Mouse (Mus musculus) brain, embryonic 14.5 days (tissue): ENCODE data around the gene Prss8. TPM values are rescaled to one million over a fixed set of nuclear protein-coding genes. Genes with fewer than 3 reads are reported as not detected.

Source experiments
- DNase-seq: peaks from one replicate; pipeline ENCODE4 v3.0.0-alpha.2; 2011; ENCODE audit warnings: low read depth
- CTCF ChIP-seq: fragments of 200-500 bp; IDR thresholded peaks from 2 replicates; pipeline ENCODE4 v1.5.1; 2012; ENCODE audit warnings: inconsistent platforms, mild to moderate bottlenecking, moderate library complexity, borderline replicate concordance; ENCODE audit not compliant: insufficient read depth, insufficient read length; ENCODE audit errors: extremely low read depth
- POLR2A ChIP-seq: fragments of 200-500 bp; IDR thresholded peaks from 2 replicates; pipeline ENCODE4 v1.6.1; 2012; ENCODE audit warnings: mild to moderate bottlenecking, inconsistent platforms, borderline replicate concordance; ENCODE audit not compliant: poor library complexity, insufficient read depth, insufficient read length, severe bottlenecking; ENCODE audit errors: extremely low read depth
- polyA plus RNA-seq: library from polyadenylated mRNA; depleted of rRNA; stranded (reverse); fragments of >200 nt; gene quantifications from 2 replicates; pipeline ENCODE4 v1.2.3, GENCODE M21; 2012; rRNA removed

Gene Prss8
- polyA plus RNA-seq, 1 experiment = 0.51 TPM

DNA sequence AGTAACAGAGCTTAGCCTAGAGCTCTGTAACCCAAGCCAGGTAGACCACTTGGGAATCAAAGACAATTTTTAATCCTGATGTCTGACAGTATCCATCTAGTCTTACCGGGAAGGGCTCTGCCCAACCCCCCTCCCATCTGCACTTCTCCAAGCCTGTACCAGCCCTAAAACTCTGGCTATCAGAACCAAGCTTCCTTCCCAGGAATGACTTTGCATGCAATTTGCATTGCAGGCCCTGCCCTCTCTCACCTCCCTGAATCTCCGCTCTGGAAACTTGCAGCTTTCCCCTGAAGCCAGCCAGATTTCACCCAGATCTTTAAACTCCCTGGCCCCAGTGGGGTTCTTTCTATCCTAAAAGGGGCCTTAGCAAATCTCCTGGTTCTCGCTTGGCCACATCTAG, 42.1 kb downstream of the Prss8 start:
- DNase-seq = no peak
- TF ChIP-seq CTCF (no peak), POLR2A (no peak)

DNA sequence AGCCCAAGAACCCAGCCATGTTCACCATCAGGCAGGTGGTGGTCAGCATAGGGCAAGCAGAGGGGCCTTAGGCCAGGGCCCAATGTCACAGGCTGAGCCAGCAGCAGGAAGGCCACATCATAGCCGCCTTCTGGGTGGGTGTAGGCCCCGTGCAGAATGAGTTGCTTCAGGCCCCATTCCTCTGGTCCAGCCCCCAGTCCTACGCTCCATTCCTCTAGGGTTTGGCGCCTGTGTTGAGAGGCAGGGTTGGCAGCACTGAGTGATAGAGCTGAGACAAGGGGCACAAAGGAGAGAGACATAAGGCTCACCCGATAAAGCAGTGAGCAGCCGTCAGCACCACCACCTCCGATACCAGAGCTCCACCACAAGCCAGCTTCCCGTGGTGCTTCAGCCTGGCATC, 42.7 kb downstream of the Prss8 start:
- no peak for TF ChIP-seq CTCF
- no peak for TF ChIP-seq POLR2A
- DNase-seq = no peak

DNA sequence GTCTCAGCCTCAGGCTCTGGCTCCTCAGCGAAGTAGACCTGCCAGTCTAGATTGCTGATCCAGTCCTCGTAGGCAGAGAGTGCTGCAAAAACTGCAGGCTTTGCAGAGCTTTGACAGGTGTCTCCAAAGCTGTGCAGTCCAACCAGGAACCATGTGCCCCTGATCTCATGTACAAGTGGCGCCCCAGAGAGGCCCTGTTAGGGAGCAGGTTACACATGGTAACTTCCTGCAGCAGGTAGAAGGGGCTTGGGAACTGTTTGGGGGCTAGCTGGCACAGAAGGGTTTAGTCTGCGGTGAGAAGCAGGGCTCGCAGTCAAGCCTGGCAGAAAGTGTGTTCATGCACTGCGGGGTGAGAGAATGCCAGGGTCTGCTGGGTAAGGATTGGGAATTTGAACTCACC, 43.4 kb downstream of the Prss8 start:
- no peak for DNase-seq
- TF ChIP-seq POLR2A = no peak
- TF ChIP-seq CTCF = no peak

DNA sequence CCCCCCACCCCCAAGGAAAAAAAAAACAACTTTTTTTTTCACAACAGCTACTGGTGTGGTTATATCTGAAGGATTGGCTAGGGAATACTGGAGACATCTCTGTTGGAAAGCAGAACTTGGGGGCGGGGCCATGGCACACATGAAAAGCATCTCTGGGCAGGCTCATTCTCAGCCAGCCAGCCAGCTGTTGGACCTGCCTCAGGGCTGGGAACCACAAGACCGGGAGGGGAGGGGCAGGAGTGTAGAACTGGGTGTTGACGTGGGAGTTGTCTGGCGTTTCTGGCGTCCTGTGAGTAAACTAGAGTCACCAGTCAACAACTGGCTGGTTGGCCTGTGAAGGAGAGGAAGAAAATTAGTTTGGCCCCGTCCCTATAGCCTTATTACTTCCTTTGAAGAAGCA, 44.0 kb downstream of the Prss8 start:
- TF ChIP-seq POLR2A (no peak), CTCF (no peak)
- DNase-seq = no peak

DNA sequence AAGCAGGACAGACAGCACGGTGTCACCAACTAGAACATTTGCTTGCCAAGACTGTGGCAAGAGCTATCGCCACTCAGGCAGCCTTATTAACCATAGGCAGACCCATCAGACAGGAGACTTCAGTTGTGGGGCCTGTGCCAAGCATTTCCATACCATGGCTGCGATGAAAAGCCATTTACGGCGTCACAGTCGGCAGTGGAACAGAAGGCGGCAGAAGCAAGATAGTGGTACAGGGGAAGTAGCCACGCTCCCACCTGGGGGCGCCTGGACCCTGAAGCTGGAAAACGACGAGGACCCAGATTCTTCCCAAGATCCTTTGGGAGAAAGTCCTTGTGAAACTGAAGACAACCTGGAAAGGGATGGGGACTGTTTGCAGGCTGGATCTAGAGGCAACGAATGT, 49.5 kb downstream of the Prss8 start:
- no peak for TF ChIP-seq CTCF
- no peak for TF ChIP-seq POLR2A
- DNase-seq = no peak

DNA sequence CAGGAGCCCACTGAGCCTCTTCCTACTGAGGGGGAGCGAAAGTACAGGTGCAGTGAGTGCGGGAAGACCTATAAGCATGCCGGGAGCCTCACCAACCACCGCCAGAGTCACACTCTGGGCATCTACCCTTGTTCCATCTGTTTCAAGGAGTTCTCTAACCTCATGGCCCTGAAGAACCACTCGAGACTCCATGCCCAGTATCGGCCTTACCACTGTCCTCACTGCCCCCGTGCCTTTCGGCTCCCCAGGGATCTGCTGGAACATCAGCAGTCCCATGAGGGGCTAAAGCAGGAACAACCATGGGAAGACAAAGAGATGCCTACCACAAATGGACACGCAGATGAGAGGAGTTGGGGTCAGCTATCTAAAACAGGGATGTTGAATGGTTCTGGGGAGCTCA, 50.6 kb downstream of the Prss8 start:
- DNase-seq = no peak
- TF ChIP-seq POLR2A (no peak), CTCF (no peak)

DNA sequence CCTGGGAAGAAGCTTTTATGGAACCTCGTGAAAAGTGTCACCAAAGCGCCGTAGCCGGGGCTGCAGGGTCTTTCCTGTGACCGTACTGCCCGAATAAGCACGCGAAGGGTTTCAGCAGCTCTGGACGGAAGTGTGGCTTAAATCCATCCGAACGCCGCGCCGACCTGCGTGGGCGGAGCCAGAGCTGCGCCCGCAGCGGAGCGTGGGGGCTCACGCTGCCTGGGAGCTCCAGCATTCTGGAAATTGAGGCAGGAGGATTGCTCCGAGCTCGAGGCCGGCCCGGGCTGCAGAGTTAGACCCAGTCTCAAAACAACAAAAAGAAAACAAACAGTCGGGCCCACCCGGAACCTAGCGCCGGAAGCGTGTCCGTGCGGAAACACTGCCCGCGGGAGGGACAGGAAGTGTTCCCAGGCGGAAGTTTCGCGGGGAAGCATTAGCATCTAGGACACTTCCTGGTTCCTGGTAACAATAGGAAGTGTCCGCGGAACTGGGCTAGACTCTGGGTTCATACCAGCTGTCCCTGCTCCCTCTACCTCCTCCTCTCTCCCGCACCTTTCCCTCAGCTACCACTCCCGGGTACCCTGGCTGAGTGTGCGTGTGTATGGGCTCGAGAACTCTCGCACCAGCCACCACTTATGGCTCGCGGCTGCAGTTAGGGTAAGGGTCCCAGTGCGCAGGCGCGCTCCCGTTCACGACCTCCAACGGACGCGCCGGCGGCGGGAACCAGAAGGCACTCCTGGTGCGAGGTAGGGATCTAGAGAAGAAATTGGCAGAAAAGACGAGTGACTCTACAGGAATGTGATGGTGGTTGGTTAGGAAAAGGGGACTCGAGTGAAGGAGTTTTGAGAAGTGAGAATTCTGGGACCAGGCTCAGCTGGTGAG, 53.2 kb downstream of the Prss8 start, which contains the start of gene Zfp668:
Gene Zfp668 (minus strand): TSS at position 362 of the 882 bp plus-strand sequence.
- DNase-seq = peak; percentile 99
- TF ChIP-seq POLR2A (peak; percentile 75; the same call in 1 of the 2 replicates), CTCF (no peak)

DNA sequence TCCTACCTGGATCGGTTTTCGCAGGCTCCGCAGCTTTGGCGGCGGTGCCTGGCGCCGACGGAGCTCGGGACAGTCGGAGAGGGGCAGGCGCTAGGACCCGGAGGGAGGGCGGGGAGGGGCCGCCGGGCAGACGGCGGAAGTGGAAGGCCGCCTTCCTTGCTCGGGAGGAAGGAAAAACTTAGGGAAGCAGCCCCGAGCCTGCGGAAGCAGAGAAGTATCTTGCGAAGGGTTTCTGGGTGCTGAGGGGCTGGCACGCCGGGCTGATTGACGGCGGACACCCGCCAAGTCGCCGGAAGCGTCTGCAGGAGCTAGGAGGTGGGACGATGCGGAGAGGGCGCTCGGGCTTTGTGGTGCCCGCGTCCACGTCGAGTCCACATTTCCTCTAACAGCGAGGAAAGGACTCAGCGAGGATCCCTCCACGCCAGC, 53.9 kb downstream of the Prss8 start, which contains the start of gene Zfp646:
Gene Zfp646 (plus strand): TSS at position 181 of the 426 bp plus-strand sequence.
- TF ChIP-seq CTCF (no peak), POLR2A (0 out of 2 replicates have a peak, but pooled peaks have one; percentile 2)
- DNase-seq = peak; percentile 98

Other genes with a start within 250 kb of the Prss8 start
- gene Bcl7c, start 221.2 kb downstream of the Prss8 start, polyA plus RNA-seq = 51.0 and 78.6 TPM in 2 replicates
- 8.0 and 12.2 TPM in 2 replicates for gene Ctf1, start 217.4 kb downstream of the Prss8 start, polyA plus RNA-seq
- not detected in 2 replicates for gene Ctf2, start 197.9 kb downstream of the Prss8 start, polyA plus RNA-seq
- gene Fbxl19, start 185.6 kb downstream of the Prss8 start, polyA plus RNA-seq = 138 and 171 TPM in 2 replicates
- gene Orai3, start 160.3 kb downstream of the Prss8 start, polyA plus RNA-seq = 9.3 and 11.2 TPM in 2 replicates
- 8.9 and 23.2 TPM in 2 replicates for gene Setd1a, start 153.4 kb downstream of the Prss8 start, polyA plus RNA-seq
- gene Gm49388, start 144.5 kb downstream of the Prss8 start, polyA plus RNA-seq = not detected in 2 replicates
- 13.8 and 14.2 TPM in 2 replicates for gene Hsd3b7, start 129.5 kb downstream of the Prss8 start, polyA plus RNA-seq
- gene Stx4a, start 105.8 kb downstream of the Prss8 start, polyA plus RNA-seq = 35.3 and 36.0 TPM in 2 replicates
- 79.9 and 128 TPM in 2 replicates for gene Stx1b, start 105.6 kb downstream of the Prss8 start, polyA plus RNA-seq
- 22.3 and 28.1 TPM in 2 replicates for gene Zfp646, start 53.9 kb downstream of the Prss8 start, polyA plus RNA-seq
- 21.7 and 31.7 TPM in 2 replicates for gene Zfp668, start 53.3 kb downstream of the Prss8 start, polyA plus RNA-seq
- gene Prss53, start 39.1 kb downstream of the Prss8 start, polyA plus RNA-seq = 2.2 and 3.5 TPM in 2 replicates
- gene Gm21974, start 34.6 kb downstream of the Prss8 start, polyA plus RNA-seq = not detected in 2 replicates
- gene Vkorc1, start 34.5 kb downstream of the Prss8 start, polyA plus RNA-seq = 68.2 and 78.7 TPM in 2 replicates
- 59.5 and 79.8 TPM in 2 replicates for gene Bckdk, start 26.0 kb downstream of the Prss8 start, polyA plus RNA-seq
- 44.8 and 47.7 TPM in 2 replicates for gene Kat8, start 17.6 kb downstream of the Prss8 start, polyA plus RNA-seq
- 11.2 and 16.6 TPM in 2 replicates for gene Prss36, start 16.6 kb upstream of the Prss8 start, polyA plus RNA-seq
- gene Fus, start 37.4 kb upstream of the Prss8 start, polyA plus RNA-seq = 596 and 633 TPM in 2 replicates
- 6.9 and 10.1 TPM in 2 replicates for gene Pycard, start 63.8 kb upstream of the Prss8 start, polyA plus RNA-seq
- 0.92 and 1.0 TPM in 2 replicates for gene Trim72, start 73.8 kb upstream of the Prss8 start, polyA plus RNA-seq
- gene Itgam, start 132.5 kb upstream of the Prss8 start, polyA plus RNA-seq = 1.2 and 1.3 TPM in 2 replicates
- gene Gm49368, start 132.6 kb upstream of the Prss8 start, polyA plus RNA-seq = 0.03 TPM in 1 of 2 replicates, not detected in the other
- gene Itgax, start 199.4 kb upstream of the Prss8 start, polyA plus RNA-seq = 0.08 and 0.22 TPM in 2 replicates
- 0.09 TPM in 1 of 2 replicates, not detected in the other for gene Itgad, start 224.3 kb upstream of the Prss8 start, polyA plus RNA-seq